Mouse (Mus musculus) kidney, embryonic 14.5 days (tissue): Measurements from ENCODE around the gene H2al1g. TPM values are rescaled to one million over a fixed set of nuclear protein-coding genes. Genes with fewer than 3 reads are reported as not detected.
"Not testable (repeated sequence)": the region's sequence is repeated elsewhere in the genome, so short reads cannot be mapped to it uniquely, and the experiment has no call there.

ENCODE experiments used
- ATAC-seq: fragments of 200-750 bp; cut with Nextera tagmentation; 2 replicates; pipeline ENCODE4 v1.8.0; 2017; ENCODE audit warnings: moderate number of reproducible peaks, mild to moderate bottlenecking, moderate TSS enrichment, moderate library complexity; ENCODE audit not compliant: low FRiP score, low TSS enrichment
- H3K27ac ChIP-seq: fragments of 300-500 bp; sonication (generic); 2 replicates; pipeline ENCODE4 v1.5.1; 2014; ENCODE audit warnings: low read depth, mild to moderate bottlenecking, low read length, moderate library complexity, mixed read lengths
- H3K27me3 ChIP-seq: fragments of 300-500 bp; sonication (generic); 2 replicates; pipeline ENCODE4 v1.6.1; 2014; ENCODE audit warnings: mild to moderate bottlenecking, low read length; ENCODE audit not compliant: control insufficient read depth, insufficient read depth
- H3K36me3 ChIP-seq: fragments of 300-500 bp; sonication (generic); 2 replicates; pipeline ENCODE4 v1.6.1; 2014; ENCODE audit warnings: low read length, mixed read lengths; ENCODE audit not compliant: control insufficient read depth, insufficient read depth
- H3K4me1 ChIP-seq: fragments of 300-500 bp; sonication (generic); 2 replicates; pipeline ENCODE4 v1.6.1; 2014; ENCODE audit warnings: low read length, mixed read lengths; ENCODE audit not compliant: control insufficient read depth, insufficient read depth
- H3K4me2 ChIP-seq: fragments of 300-500 bp; sonication (generic); replicated peaks from 2 replicates; pipeline ENCODE4 v1.6.1; 2014; ENCODE audit warnings: low read depth, mild to moderate bottlenecking, low read length
- H3K4me3 ChIP-seq: fragments of 300-500 bp; sonication (generic); 2 replicates; pipeline ENCODE4 v1.5.1; 2014; ENCODE audit warnings: mild to moderate bottlenecking, low read length
- H3K9ac ChIP-seq: fragments of 300-500 bp; sonication (generic); 2 replicates; pipeline ENCODE4 v1.6.1; 2014; ENCODE audit warnings: low read depth, mild to moderate bottlenecking, low read length, moderate library complexity
- H3K9me3 ChIP-seq: fragments of 300-500 bp; sonication (generic); 2 replicates; pipeline ENCODE4 v1.6.1; 2016; ENCODE audit warnings: low read length; ENCODE audit not compliant: control insufficient read depth
- WGBS: fragments of 180-500 bp; shearing (Covaris S2); extraction: QIAGEN DNeasy Blood & Tissue Kit; methylation state at CpG from one replicate; pipeline ENCODE4 v1.1.7; 2014; 5-methylcytosine and 5-hydroxymethylcytosine counted together
- polyA plus RNA-seq: library from polyadenylated mRNA; unstranded; fragments of >200 nt; fragmentation: Nextera tagmentation; extraction: Ambion mirVana; gene quantifications from 2 replicates; pipeline ENCODE4 v1.2.1, GENCODE M21; 2014

H2al1g gene
- not detected in 2 replicates for polyA plus RNA-seq

DNA sequence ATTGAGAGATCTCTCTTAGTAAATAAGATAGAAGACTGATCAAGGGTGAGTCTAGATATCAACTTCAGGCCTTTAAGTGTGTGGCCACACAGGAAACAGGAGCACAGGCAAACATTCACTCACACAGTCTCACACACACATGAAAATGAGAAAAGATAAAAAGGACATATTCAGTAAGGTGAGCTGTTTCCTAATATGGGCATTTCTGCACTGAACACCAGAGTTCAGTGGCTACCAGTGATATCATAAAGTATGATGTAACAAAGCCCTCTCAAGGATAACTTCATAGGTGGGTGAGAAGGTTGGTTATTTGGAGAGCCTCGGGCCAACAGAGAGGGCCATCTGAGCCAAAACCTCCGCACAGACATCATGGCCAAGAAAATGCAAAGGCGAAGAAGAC is at the start of gene H2al1g:
Gene H2al1g, plus strand, starts transcription at position 301 of the 400 bp plus-strand sequence.
- not testable (repeated sequence) for H3K36me3 ChIP-seq, H3K4me3 ChIP-seq, H3K9me3 ChIP-seq, H3K27me3 ChIP-seq, H3K4me1 ChIP-seq, H3K9ac ChIP-seq, H3K4me2 ChIP-seq, ATAC-seq, H3K27ac ChIP-seq
- no CpG with 5 or more reads among the region's 3 CpGs for WGBS

DNA sequence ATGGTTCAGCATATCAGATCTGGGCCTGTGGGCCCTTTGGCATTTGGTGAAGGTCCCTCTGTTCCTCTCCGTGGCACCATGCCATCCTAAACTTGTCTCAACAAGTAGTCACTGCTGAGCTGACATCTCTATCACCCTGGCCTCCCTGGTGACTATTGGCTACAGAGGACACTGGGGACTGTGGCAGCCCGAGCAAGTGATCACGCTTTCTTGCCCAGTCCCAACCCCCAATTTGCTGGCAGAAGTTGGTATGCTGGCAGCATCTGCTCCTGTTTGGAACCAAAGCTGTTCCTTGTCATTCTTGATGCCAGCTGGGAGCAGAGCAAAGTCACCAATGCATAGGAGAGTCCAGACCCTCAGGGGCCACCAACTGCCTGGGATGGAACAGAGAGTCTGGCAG is 49.0 kb upstream of the H2al1g start:
- H3K4me3 ChIP-seq = no peak overlapping the region
- H3K9me3 ChIP-seq = no peaks in the 10 kb centered on the region
- 87% methylated on average over 3 of the region's 3 CpGs for WGBS
- H3K4me1 ChIP-seq = no peaks in the 10 kb centered on the region
- H3K36me3 ChIP-seq = no peaks in the 10 kb centered on the region
- H3K27me3 ChIP-seq = 0 out of 2 replicates have a peak, but pooled peaks cover 2% of the 10 kb centered on the region
- no peak for ATAC-seq
- H3K9ac ChIP-seq = no peak overlapping the region
- no peak overlapping the region for H3K27ac ChIP-seq
- no peak overlapping the region for H3K4me2 ChIP-seq

DNA sequence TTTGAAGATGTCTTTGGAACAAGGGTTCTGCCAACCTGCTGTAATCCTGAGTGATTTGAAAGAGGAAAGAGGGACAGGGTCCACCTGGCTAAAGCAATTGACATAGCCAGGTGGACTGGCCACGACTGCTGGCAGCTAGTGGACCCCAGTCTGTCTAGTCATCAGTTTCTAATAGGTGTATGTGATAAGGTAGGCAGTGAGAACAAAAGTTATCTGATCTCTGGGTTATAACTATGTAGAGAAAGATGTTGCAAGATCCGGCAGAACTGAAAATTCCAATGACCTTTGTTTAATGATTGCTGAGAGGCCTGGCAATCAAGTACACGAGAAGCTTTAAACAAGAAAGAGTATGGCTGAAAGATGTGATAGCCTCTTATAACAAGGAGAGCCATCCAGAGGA is 44.9 kb upstream of the H2al1g start:
- Histone ChIP-seq H3K9me3 (no peaks in the 10 kb centered on the region), H3K4me3 (no peak overlapping the region), H3K4me1 (no peaks in the 10 kb centered on the region), H3K4me2 (no peak overlapping the region), H3K36me3 (no peaks in the 10 kb centered on the region), H3K27me3 (no peaks in the 10 kb centered on the region), H3K9ac (no peak overlapping the region), H3K27ac (no peak overlapping the region)
- 74% methylated on average over 3 of the region's 3 CpGs for WGBS
- ATAC-seq = no peak

DNA sequence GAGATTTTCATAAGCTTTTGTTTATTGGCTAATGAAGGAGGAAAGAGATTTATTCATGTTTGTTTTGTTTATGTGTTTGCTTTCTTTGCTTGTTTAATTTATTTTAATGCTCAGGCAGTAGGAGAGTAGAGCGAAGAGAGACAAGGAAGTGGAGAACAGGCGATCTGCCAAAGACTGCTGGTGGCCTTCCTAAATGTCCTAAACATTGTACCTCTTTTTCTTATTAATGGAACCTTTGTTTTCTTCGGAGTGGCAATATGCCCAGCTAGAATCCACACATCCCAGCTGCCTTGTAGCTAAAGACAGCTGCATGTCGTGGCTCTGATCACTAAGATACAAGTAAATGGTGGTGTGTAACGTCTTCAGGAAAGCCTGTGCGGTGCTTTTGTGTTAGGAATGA is 41.0 kb upstream of the H2al1g start:
- 85% methylated on average over 6 of the region's 6 CpGs for WGBS
- H3K9ac ChIP-seq = no peak overlapping the region
- no peaks in the 10 kb centered on the region for H3K9me3 ChIP-seq
- no peaks in the 10 kb centered on the region for H3K27me3 ChIP-seq
- H3K36me3 ChIP-seq = no peaks in the 10 kb centered on the region
- no peak for ATAC-seq
- no peak overlapping the region for H3K4me3 ChIP-seq
- no peaks in the 10 kb centered on the region for H3K4me1 ChIP-seq
- no peak overlapping the region for H3K4me2 ChIP-seq
- no peak overlapping the region for H3K27ac ChIP-seq

DNA sequence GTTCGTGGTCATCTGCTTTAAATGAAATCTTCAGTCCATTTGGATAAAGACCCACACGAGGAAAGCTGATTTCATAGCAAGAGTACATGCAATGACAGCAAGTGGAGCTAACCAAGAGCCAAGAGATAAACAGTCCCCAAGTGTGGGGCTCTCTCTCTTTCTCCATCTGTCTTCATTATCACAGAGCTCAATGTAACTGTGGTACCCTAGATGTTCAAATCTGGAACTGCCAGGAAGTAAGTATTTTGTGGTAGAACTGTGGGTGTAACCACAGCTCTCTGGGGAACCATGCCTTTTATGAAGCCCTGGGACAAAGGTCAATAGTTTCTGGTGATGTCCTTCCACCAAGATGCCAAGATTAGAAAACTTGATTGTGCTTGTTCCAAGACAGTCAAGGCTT is 37.3 kb upstream of the H2al1g start:
- no peak overlapping the region for H3K4me2 ChIP-seq
- 79% methylated on average over 2 of the region's 2 CpGs for WGBS
- no peak overlapping the region for H3K4me3 ChIP-seq
- H3K9me3 ChIP-seq = no peaks in the 10 kb centered on the region
- H3K36me3 ChIP-seq = no peaks in the 10 kb centered on the region
- no peak overlapping the region for H3K27ac ChIP-seq
- H3K27me3 ChIP-seq = no peaks in the 10 kb centered on the region
- no peaks in the 10 kb centered on the region for H3K4me1 ChIP-seq
- H3K9ac ChIP-seq = no peak overlapping the region
- no peak for ATAC-seq

DNA sequence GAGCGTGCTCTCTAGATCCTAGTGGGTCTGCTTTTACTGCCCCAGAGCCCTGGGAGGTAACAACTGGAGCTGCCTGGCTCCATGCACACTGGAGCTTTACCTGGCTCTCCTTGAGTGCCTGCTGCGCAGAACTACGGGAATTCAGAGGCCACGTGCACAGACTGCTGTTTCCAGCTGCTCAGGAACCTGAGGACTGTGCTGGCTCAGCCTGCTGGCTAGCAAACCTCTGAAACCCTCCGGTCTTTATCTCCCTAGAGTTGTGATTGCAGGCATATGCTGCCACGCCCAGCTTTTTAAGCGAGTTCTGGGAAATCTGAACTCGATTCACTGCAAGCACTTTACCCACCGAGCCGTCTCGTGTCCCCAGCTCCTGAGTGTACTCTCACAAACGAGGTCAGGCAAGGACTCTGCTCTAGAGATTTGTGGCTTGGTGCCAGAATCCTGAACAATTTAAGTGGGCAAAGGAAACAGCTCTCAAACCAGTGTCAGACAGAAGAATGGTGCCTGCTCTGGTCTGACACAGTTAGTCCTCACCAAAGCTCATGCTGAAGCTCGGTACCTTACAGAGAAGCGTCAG is 29.7 kb upstream of the H2al1g start:
- H3K9me3 ChIP-seq = no peaks in the 10 kb centered on the region
- no peaks in the 10 kb centered on the region for H3K27me3 ChIP-seq
- WGBS = 73% methylated on average over 14 of the region's 14 CpGs
- H3K36me3 ChIP-seq = no peaks in the 10 kb centered on the region
- ATAC-seq = no peak
- no peak overlapping the region for H3K27ac ChIP-seq
- no peak overlapping the region for H3K4me2 ChIP-seq
- H3K4me1 ChIP-seq = no peaks in the 10 kb centered on the region
- no peak overlapping the region for H3K4me3 ChIP-seq
- H3K9ac ChIP-seq = no peak overlapping the region

DNA sequence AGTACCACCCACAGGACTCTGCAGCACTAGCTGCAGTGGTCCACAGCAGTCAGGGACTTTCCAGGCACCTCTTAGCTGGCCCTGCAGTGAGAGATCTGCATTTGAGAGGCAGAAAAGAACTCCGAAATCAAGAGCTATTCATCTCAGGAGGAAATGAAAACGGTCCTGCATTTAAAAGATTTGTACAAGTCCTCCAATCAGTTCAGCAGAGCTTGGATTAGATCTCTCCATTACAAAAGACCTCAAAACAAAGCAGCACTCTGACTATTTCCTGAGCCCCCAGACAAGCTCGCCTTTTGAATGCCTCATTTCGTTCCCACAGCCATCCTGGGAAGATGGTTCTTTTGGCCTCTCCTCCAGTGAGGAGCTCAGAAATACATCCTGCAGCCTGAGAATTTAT is 28.8 kb upstream of the H2al1g start:
- Histone ChIP-seq H3K4me2 (no peak overlapping the region), H3K36me3 (no peaks in the 10 kb centered on the region), H3K9ac (no peak overlapping the region), H3K27ac (no peak overlapping the region), H3K4me1 (no peaks in the 10 kb centered on the region), H3K9me3 (no peaks in the 10 kb centered on the region), H3K27me3 (no peaks in the 10 kb centered on the region), H3K4me3 (no peak overlapping the region)
- ATAC-seq = no peak
- 74% methylated on average over 4 of the region's 4 CpGs for WGBS

DNA sequence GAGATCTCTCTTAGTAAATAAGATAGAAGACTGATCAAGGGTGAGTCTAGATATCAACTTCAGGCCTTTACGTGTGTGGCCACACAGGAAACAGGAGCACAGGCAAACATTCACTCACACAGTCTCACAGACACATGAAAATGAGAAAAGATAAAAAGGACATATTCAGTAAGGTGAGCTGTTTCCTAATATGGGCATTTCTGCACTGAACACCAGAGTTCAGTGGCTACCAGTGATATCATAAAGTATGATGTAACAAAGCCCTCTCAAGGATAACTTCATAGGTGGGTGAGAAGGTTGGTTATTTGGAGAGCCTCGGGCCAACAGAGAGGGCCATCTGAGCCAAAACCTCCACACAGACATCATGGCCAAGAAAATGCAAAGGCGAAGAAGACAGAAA is 19.1 kb upstream of the H2al1g start, which contains the start of gene H2al1a:
Gene H2al1a, plus strand, starts transcription at position 301 of the 400 bp plus-strand sequence.
- H3K4me1 ChIP-seq, H3K9me3 ChIP-seq, H3K4me2 ChIP-seq, H3K27me3 ChIP-seq, H3K9ac ChIP-seq, H3K4me3 ChIP-seq, ATAC-seq, H3K27ac ChIP-seq, H3K36me3 ChIP-seq: not testable (repeated sequence)
- no CpG with 5 or more reads among the region's 3 CpGs for WGBS

DNA sequence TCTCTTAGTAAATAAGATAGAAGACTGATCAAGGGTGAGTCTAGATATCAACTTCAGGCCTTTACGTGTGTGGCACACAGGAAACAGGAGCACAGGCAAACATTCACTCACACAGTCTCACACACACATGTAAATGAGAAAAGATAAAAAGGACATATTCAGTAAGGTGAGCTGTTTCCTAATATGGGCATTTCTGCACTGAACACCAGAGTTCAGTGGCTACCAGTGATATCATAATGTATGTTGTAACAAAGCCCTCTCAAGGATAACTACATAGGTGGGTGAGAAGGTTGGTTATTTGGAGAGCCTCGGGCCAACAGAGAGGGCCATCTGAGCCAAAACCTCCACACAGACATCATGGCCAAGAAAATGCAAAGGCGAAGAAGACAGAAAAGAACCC is 15.9 kb upstream of the H2al1g start, which contains the start of gene H2al1b:
Gene H2al1b, plus strand, starts transcription at position 301 of the 400 bp plus-strand sequence.
- ATAC-seq, H3K4me1 ChIP-seq, H3K4me2 ChIP-seq, H3K36me3 ChIP-seq, H3K9ac ChIP-seq, H3K4me3 ChIP-seq, H3K9me3 ChIP-seq, H3K27ac ChIP-seq, H3K27me3 ChIP-seq: not testable (repeated sequence)
- 90% methylated on average over 1 of the region's 3 CpGs for WGBS
